Mouse (Mus musculus) thymus, postnatal 10 days (tissue): ENCODE measurements around the gene Ppdpf.
"Not testable (repeated sequence)": the region's sequence is repeated elsewhere in the genome, so short reads cannot be mapped to it uniquely, and the experiment has no call there.

ENCODE experiments used
- DNase-seq, 2 experiments: peaks; one replicate each; pipeline ENCODE4 v3.0.0; 2021; ENCODE audit warnings: low spot score in 2 of 2

The Ppdpf gene

GRCm38 (mm10) chr2:181159091-181159514 lies 27.9 kb upstream of the Ppdpf start:
- no peak for DNase-seq

GRCm38 (mm10) chr2:181159771-181160170 lies 27.3 kb upstream of the Ppdpf start:
- DNase-seq = no peak

DNA sequence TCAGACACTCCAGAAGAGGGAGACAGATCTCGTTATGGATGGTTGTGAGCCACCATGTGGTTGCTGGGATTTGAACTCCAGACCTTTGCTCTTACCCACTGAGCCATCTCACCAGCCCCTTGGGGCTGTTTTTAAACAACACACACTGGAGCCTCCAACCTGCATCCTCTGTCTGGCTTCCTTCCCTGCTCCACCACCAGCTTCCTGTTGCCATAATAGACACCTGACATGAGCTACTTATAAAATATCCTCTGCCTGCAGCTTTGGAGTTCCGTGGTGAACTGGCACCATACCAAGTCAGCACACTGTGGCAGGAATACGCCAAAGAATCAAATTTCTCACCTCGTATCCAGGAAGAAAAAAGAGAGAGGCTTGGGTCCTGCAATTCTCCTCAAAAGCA lies 26.2 kb upstream of the Ppdpf start:
- DNase-seq = no peak

GRCm38 (mm10) chr2:181166469-181166868 lies 20.6 kb upstream of the Ppdpf start:
- DNase-seq = no peak

DNA sequence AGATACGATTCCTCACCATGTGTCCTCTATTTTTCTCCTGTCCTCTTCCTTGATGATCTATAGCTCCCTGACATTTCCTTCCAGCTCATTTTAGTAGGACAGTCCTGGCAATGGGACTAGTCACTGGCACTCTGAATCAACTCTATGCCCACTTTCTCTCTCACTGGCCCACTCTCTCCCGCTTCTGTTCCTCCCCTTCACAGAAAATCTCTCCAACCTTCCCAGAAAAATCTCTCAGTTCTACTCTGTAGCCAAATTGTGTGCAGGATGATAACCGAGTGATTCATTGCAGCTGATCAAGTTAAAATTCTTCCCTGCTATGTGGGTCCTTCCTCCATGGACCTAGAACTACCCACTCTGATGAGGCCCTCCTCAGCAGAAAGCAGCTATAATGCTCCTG lies 12.4 kb upstream of the Ppdpf start:
- DNase-seq = no peak

- no peak for DNase-seq
Measured at GRCm38 (mm10) chr2:181178015-181178414, 9.0 kb upstream of the Ppdpf start.

GRCm38 (mm10) chr2:181178471-181178870 lies 8.6 kb upstream of the Ppdpf start:
- no peak for DNase-seq

DNA sequence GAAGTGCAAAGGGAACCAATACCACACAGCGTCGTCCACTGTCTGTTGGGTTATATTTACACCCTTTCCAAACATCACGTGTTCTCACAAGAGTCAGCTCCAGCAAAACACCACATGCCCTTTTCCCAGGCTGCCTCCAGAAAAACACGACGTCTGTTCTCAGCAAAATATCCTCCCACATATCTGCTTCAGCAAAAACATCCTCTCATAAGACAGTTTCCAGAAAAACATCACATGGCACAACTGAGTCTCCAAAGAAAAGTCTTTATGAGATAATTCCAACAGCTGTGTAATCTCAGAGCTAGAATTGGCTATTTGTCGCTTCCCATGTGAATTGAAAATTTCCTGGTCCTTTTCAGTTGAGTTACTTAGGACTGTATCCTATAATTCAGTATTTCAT lies 6.1 kb upstream of the Ppdpf start:
- no peak for DNase-seq

- peak; percentile 81 to 85 for DNase-seq
Measured at GRCm38 (mm10) chr2:181186635-181187034, 412 bp upstream of the Ppdpf start.

DNA sequence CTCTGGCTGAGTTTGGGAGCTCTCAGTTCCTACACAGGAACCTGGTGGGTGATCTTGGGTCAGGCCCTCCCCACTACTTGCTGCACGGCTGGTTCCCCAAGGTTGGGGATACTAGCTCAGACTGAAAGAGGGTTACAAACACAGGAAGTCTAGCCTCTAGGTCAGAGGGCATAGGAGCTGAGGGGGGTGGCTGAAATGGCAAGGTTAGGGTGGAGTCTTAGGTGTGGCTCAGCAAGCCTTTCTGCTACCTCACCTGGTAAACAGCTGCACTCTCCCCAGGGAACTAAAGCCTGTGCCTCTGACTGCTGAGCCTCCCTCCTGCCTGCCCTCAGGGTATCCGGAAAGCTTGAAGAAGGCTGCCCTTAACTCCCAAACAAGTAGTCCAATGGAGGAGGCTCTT lies 1.6 kb downstream of the Ppdpf start:
- DNase-seq = no peak

DNA sequence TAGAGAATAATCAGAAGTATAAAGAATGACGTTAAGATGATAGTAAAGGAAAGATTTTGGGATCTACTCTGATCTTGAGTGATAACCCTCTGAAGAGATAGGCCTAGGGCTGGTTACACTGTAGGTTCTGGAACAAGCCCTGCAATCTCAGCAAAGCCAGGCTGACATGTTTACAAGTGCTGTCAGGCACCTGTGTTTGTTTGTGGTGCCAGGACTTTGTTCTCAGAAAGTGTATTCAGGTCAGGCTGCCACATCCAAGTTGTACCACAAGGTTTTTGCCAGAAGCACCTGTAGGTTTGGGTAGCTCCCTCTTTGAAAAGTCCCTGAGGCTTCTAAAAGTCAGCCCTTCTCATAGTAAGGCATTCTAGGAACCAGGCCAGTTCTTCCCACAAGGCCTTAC lies 2.3 kb downstream of the Ppdpf start:
- no peak for DNase-seq

DNA sequence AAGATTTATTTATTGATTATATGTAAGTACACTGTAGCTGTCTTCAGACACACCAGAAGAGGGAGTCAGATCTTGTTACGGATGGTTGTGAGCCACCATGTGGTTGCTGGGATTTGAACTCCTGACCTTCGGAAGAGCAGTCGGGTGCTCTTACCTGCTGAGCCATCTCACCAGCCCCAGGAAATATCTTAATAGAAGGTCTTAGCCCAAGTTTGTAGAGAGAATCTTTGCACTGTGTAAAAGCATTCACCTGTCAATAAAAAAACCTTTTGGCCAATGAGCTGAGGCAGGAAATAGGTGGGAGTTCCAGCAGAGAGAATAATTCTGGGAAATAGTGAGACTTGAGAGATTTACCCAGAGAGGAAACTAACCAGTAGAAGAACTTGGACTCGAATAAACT lies 4.3 kb downstream of the Ppdpf start:
- not testable (repeated sequence) for DNase-seq

DNA sequence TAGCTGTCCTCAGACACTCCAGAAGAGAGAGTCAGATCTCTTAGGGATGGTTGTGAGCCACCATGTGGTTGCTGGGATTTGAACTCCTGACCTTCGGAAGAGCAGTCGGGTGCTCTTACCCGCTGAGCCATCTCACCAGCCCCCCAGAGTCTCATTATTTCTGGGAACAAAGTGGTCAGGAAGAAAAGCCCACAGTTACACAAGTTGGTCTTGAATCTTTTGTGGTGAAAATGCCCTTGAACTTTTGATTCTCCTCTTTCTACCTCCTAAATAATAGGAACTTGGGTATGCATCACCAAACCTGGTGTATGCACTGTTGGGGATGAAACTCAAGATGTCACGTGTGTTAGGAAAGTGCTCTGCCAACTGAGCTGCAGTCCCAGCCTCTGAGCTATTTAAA lies 4.9 kb downstream of the Ppdpf start:
- DNase-seq = no peak

- no peak for DNase-seq
Measured at GRCm38 (mm10) chr2:181193044-181193443, 6.0 kb downstream of the Ppdpf start.

DNA sequence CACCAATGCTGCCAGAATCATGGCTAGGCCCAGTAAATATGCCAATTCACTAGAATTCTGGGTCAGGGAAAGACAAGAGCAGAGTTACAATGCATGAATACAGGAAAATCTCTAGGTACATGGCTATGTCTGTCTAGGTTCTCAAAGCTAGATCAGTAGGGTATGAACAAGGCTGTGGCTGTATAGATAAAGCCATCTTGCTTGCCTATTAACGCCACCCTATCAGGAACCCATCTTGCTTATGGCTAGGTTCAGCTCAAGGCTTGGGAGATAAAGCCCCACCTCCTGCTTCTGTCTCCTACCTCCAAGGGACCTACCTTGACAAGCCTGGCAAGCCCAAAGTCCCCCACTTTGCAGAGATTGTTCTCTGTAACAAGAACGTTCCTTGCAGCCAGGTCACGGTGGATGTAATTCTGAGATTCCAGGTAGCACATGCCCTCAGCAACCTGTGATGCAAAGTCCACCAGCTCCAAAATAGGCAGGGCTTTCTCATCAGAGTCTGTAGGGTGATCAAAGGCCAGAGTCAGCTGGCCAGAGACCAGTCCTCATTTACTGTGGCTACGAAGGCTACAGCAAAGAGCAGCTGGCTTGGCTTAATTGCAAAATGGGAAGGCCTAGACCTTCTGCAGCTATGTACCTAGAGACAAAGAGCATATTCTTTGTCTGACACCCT lies 9.7 kb downstream of the Ppdpf start:
- no peak for DNase-seq

DNA sequence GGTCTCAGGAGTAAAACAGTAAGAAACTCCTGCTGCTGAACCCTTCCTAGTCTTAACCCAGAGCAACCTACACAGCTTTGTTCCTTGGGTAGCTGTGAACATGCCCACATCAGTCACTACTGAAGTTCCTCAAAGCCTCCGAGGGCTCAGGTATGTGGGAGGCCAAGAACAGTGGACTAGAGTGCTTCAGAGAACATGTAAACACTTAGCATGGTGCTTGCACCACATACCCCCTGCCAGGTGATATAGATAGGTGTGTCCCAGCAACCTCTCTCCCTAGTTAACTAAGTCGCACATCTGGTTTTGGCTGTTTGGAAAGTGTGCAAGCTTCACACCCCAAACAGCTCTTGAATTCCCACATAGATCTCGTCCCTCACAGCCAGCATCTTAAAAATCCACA lies 14.6 kb downstream of the Ppdpf start:
- DNase-seq = no peak

GRCm38 (mm10) chr2:181202422-181202821 lies 15.4 kb downstream of the Ppdpf start, which contains the start of gene Ptk6:
Gene Ptk6 (minus strand): TSS chr2:181202789.
- DNase-seq = no peak

DNA sequence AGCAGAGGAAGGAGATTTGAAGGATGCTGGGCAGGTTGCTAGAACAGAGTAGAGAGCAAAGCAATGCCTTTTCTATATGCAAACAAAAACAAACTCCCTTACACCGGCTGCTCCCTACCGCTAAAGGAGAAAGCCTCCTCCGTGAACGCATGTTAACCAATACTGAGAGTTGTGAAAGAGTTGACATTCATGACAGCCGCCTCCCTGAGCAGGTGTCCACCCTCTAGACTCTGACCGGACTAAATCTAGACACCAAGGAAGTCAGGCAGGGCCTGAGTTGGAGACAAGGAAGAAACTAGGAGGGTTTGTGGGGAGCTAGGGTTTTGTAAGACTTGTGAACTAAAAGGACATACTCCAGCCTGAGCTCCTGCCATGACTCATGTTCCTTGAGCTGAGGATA lies 15.8 kb downstream of the Ppdpf start:
- no peak for DNase-seq

- no peak for DNase-seq
Measured at GRCm38 (mm10) chr2:181205678-181206077, 18.6 kb downstream of the Ppdpf start.

GRCm38 (mm10) chr2:181206118-181206517 lies 19.1 kb downstream of the Ppdpf start:
- no peak for DNase-seq

DNA sequence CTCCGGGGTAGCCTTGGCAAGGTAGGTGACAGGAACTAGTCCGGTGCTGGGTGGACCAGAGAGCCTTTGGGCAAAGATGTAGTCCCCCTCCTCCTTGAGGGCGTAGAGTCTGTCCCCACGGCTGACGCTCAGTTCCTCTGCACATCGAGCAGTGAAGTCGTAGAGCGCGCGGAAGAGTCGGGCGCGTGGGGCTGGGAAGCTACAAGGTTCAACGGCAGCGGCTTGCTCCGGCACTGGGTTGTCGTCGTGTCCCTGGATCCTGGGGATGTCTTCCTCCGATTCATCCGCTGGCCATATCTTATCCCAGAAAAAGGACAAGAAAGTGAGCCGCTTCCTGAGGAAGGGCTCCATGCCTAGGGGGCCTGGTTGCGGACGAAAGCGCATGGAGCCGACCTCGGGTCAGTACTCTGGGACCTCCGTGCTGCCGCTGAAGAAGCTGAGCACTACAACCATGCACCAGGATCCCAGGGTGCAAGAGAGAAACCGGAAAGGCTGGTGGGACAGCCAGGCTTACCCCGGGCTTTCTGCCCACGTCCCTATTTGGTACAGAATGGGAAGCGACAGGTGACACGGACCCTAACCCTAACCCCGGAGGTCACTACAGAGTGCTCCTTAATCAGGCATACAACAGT lies 25.5 kb downstream of the Ppdpf start:
- DNase-seq = no peak

DNA sequence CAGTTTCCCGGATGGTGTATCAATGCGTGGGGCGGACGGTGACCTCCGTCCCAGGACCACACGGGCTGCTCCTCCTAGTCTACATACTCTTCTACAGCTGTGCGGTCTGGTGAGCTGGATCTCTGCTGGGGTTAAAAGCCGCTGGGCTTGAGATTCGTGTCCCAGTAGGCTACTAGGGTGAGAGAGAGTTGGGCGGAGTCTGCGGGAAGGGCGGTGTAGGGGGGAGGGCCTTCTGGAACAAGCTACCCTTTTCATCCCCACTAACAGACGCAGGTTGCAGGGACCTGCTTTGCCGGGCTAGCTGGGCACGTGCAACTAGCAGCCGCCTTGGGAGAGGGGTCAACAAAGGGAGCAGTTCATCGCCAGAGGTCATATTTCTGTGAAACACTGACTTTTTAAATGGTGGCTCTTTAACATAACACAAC lies 26.0 kb downstream of the Ppdpf start, which contains the start of gene Srms:
Srms (minus strand) TSS at position 165 of the 425 bp plus-strand sequence.
- peak in 1 of 2 experiments; percentile 26 for DNase-seq

- no peak for DNase-seq
Measured at GRCm38 (mm10) chr2:181216037-181216436, 29.0 kb downstream of the Ppdpf start.
